Mouse (Mus musculus) cerebral cortex, adult 2 months (tissue): Measurements from ENCODE around the gene Pgm2l1.

ENCODE experiments used
- WGBS: fragments of 180-500 bp; shearing (Covaris S2); methylation state at CpG from one replicate; pipeline ENCODE4 v1.1.7; 2018; 5-methylcytosine and 5-hydroxymethylcytosine counted together

Gene Pgm2l1

DNA sequence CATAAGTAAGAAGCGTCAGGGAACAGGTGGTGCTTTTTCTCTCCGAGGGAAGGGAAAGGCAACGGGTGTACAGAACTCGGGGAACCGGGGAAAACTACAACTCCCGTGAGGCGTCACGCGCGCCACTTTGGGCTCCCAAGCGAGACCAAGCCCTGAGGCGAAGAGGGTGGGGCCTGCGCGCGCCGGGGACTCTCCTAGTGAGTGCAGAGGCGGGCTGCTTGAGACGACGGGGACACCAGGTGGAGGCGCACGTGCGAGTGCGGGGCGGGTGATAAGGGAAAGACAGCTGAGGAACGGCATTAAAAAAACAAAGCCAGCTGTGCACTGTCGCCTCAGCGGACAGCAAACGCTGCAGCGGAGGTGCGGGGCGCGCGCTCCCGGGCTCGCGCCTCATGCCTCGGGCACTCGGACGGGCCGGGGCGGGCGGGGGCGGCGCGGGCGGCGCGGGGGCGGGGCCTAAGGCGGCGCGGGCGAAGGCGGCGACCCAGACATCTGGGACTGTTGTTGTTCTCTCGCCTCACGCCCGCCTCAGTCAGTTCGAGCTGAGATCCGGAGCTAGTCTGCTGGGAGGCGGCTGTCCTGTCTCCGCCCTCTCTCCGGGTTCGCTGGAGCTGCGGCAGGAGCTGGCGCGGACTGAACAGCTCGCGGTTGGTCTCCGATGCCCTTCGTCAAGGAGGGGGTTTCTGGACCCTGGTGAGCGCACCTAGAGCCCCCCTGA, at the start of gene Pgm2l1:
Pgm2l1 (plus strand) TSS at position 237 of the 718 bp plus-strand sequence.
- WGBS = under 1% methylated on average over 71 of the region's 72 CpGs

DNA sequence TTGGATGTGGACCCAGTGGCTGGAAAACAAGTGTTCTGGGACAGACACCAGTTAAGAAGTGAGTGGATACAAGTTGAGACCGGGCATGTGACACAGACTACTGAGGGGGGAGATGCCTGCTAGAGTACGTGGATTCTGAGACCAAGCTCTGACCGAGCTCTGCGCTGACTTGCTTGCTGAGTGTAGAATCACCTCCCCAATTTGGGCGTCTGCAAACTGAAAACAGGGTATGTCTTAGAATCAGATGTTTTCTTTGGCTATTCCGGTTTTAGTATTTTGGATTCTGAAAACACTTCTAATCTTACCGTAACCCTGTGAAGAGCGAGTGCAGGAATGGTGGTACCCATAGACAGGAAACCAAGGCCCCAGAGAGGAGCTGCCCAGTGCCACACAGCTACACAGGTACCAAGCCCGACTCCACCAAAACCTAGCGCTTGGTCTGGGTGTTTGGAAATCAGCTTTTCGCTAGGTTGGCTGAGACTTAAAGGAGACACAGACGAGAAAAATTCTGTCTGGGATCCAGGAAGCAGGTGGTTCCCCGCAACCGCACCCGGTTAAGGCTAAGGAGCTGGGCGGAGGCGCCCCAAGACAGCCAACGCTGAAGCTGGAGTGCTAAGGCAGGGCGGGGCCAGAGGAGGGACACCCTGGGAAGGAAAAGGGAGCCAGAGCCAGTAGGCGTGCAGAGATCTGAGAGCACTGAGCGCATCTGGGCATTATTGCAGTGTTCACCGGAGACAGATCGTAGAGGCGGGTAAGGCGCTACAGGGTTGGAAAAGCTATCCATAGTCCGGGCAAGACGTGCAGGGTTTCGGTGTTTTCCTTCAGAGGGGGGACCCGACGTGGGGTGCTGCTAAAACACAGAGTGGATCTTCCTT, 48.9 kb upstream of the Pgm2l1 start:
- WGBS = 8% methylated on average over 30 of the region's 30 CpGs

DNA sequence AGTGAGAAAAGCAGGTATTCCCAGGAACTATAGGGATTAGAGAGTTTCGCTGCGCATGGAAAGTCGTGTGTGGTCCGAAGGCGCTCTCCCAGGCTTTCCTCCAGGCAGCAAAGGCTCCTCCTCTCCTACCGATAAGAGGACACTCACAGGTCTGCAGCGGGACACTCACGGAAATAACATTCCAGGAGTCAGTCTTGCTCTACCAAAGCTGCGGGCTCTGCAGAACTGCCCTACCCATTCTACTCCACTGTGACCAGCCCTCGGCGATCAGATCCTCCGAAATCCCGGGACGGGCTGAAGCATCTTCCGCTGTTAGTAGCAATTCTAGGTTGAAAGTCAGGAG, 48.3 kb upstream of the Pgm2l1 start:
- 4% methylated on average over 15 of the region's 15 CpGs for WGBS

DNA sequence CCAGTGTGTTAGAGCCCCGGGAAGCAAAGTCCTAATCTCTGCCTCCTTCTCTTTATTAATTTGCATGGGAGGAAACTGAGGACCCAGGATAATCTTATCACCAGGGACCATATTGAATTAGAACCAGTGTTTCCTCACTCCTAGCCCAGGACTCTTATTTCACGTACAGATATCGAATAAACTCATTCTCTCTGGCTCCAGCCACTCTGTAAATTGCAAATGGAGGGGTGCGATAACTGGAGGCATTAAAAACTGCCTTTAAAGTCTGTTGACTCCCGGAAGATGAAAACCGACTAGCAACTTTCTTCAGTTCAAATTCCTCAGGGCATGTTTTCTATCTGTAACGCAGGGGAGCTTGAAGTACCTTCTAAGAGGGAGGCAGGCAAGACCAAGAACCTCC, 47.8 kb upstream of the Pgm2l1 start:
- 69% methylated on average over 7 of the region's 7 CpGs for WGBS

DNA sequence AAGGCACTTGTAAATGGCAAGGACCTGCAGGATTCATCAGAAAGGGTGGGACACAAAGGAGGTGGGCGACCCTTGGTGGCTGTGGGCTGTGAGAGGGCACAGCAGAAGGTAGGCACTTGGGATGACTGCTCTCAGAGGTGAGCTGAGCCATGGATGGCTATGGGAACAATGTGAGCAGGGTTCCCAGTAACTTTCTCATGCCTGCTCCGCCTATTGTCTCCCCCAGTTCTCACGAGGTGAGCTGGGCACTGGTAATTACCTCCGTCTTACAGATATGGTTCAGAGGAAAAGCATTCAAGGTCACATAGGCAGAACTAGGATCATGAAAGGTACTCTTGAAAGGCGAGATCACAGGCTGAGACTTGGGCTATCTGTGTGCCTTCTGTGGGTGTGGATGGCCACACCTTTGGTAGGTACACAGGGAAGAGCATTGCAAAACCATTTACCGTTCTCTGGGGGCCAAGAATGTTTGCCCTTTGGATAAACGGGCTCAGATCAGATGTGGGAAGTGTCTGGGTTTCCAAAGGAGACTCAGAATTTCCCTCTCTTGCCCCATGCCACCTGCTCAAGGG, 47.3 kb upstream of the Pgm2l1 start:
- 85% methylated on average over 7 of the region's 7 CpGs for WGBS

DNA sequence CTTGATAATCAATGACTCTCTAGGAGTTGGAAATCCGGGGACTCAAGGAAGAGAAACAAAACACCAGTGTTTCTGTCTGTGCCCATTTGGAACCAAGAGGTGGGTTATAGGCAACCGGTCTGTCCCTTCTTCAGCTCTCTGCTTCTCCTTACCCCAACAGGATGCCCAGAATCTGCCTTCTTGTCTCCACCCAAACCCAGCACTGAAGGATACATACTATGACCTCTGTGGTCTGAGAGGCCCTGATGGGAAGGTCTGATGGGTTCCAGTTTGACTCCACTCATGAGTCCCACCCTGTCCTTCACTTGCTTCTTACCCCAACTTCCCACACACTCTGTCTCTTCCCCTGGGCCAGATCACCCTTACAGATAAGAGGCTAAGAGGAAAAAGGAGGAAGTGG, 46.0 kb upstream of the Pgm2l1 start:
- WGBS = 82% methylated on average over 2 of the region's 2 CpGs

DNA sequence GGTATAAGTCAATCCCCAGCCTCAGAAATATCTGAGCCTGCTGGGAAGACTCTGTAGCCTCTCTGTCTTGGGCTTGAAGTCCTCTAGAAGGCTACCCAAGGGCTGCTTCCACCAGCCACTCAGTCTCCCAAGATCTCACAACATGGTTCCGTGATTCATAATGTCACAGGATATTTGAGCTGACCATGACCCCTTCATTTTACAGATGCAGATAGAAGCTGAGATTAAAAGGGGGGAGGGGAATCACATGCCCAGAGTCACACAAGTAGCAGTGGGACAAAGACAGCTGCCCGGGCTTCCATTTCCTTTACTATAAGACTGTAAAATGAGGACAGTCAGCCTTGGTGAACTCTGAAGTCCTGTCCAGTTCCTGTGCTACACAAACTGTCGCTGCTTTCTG, 45.6 kb upstream of the Pgm2l1 start:
- WGBS = 84% methylated on average over 3 of the region's 3 CpGs

DNA sequence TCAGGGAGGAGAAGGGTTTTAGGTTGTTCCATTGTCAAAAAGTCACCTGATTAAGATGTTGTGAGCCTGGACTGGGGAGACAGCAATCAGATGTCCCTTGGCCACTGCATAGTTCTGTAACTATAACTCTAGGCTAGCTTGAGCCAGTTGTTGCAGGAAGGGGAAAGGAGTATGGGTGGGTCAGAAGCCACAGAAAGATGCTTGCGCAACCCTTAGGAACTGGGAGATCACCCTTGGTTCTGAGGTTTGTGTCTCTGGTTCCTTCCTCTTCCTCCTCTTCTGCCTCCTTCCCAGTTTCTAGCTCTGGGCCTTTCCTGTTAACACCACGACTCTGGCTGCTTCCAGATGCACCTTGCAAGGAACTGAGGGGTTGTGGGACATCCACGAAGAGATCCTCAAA, 44.8 kb upstream of the Pgm2l1 start:
- WGBS = 84% methylated on average over 3 of the region's 3 CpGs

DNA sequence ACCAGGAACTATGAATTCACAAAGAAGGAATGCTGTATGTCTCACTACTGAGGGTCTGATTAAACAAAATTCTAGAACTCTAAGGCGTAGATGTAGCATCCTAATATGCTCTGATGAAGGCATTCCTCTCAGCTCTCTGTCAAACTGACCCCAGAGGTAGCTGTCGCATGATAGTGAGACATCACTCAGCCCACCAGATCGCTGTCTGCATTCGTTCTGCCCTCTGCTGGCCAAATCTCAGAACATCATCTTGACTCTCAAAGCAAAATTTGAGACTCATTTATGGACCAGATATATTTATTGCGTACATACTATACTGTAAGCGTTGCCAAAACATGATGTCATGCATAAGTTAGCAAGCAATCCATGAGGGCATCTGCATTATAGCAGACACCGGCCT, 39.6 kb upstream of the Pgm2l1 start:
- WGBS = 23% methylated on average over 7 of the region's 7 CpGs

DNA sequence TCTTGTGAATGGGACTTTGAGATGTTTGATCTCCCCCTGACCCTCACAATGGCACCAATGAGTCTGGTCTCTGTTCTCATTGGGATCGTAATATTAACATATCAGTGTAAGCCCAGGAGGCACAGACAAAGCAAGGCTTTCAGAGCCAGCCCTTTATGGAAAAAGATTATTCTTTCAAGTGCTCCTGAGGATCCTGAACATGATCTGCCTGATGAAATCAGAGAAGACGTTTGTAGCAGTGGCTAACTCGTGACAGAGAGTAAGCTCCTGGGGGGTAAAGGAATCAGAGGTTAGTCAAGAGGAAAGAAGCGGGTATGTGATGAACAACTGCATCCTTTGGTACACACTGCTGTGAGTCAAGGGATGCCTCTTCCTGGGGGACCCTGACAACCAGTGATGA, 37.0 kb upstream of the Pgm2l1 start:
- 60% methylated on average over 4 of the region's 4 CpGs for WGBS

DNA sequence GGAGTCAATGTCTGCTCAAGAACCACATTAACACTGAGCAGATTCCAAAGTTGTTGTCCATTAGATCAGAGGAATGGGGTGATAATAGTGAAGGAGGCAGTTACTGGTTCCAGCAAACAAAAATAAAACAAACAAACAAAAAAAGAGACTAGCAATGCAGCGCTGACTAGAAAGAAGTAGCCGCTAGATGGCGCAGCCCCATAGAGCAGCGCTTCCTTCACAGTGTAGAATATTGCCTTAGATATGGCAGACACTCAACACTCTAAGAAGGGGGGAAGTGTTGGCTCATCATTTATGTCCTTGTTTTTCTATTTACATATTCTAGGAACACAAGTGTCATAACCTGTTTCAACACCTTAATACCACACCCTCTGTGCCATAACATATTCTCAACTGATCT, 36.4 kb upstream of the Pgm2l1 start:
- whole genome bisulfite sequencing = 4% methylated on average over 4 of the region's 4 CpGs

DNA sequence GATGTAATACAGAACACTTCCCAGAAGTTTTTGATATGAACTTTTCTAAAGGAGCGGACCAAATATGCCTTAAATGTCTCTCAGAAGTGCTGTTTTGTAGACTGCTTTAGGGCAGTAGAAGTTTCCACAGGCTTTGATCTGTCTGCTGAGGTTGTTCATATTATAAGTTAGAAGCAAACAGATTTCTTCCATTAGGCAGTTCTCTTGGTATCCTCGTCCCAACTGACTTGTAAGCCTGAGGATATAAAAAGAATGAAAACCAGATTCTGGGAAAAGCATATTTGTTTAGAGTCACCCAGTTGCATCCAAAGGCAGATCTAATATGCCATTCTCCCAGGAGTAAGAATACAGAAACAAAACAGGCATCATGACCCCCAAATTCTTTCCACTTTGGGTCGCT, 26.0 kb upstream of the Pgm2l1 start:
- 92% methylated on average over 3 of the region's 3 CpGs for WGBS

DNA sequence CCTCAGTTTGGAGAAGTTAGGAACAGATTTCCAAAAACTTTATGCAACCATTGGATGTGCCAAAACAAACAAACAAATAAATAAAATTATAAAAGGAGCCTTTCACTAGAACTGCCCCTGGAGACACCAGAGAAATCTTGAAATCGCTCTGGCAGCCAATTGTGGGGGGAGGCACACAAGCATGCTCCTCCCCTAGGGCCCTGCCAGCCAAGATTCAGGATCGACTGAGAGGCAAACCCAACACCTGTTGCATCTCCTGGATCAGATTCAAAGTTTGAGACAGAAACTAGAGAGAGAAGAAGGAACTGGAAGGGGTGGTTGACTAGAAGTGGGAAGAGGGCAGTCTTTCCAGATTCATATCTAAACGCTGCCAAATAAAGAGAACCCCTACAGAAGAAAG, 23.6 kb upstream of the Pgm2l1 start:
- 54% methylated on average over 3 of the region's 3 CpGs for WGBS

DNA sequence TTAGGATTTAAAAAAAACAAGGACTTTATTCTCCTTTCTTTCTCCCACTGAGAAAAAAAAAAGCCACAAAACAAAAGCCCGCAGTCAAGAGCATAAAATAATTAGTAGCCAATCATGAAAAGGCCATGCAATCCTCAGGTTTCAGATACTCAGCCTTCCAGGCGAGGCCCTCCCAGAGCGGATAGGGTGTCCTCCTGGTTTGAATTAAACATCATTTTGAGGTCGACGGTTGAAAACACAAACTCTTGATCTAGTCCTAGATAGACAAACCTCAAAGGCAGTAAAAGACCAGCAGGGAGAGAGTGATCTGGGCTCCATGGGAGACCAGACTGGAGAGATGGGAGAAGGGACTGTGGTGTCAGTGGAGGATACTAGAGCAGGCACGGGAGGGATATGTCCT, 22.3 kb upstream of the Pgm2l1 start:
- 92% methylated on average over 6 of the region's 6 CpGs for WGBS

DNA sequence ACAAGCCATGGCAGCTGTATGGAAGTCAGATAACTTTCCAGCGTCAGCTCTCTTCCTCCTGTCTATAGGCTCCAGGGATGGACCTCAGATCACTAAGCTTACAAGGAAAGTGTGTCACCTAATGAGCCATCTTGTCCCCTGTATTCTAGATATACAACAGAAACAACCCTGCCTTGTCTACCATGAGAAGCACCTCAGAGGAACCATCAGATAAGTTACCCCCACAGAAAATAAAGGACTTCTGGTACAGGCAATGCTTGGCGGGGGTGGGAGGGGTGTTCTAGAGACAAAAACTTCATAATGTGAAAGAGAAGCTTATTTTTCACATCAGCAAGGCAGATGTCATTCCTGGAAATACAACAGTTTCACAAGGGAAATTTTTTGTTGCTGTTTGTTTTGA, 21.1 kb upstream of the Pgm2l1 start:
- WGBS = 95% methylated on average over 2 of the region's 2 CpGs

DNA sequence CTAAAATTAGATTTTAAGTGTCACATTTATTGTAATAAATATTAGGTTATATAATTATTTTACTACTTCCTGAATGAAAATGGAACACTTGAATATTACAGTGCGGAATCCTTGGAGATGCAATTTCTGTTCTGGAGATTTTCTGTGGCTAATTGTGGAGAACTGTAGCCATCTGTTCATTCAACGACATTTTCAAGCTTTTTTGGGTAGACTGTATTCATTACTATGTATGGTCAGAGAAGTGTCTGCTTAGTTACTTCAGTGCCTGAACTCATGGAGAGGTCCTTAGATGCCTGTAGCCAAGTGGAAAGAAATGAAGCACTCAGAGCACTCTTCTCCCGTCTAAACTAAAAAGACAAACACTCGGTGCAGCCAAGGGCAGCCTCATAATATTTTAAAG, 12.9 kb upstream of the Pgm2l1 start:
- WGBS = 47% methylated on average over 4 of the region's 4 CpGs

DNA sequence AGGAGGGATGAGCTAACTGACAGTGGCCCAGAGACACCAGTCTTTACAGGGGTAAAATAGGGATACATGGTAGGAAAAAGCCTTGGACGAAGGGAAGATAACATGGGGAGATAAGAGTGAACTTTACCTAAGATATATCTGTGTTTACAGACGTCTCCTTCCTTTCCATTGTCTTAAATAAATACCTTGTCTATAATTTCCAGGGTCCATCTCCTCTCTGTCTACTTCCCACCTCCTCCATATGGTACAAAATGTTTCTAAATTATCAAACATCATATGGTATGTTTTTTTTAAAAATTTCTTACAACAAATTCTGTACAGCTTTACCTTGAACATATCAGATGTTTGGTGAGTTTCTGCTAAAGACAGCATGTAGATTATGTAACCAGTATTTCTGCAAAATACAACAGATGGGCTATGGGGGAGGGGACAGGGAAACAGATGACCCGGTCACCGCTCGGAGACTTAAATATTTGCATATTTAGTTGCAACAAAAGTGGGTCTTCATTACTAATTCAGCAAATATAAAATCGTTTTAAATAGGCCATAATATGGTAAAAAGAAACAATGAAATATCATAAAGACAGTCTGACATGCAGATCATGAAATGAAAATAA, 12.0 kb upstream of the Pgm2l1 start:
- WGBS = 51% methylated on average over 6 of the region's 6 CpGs

DNA sequence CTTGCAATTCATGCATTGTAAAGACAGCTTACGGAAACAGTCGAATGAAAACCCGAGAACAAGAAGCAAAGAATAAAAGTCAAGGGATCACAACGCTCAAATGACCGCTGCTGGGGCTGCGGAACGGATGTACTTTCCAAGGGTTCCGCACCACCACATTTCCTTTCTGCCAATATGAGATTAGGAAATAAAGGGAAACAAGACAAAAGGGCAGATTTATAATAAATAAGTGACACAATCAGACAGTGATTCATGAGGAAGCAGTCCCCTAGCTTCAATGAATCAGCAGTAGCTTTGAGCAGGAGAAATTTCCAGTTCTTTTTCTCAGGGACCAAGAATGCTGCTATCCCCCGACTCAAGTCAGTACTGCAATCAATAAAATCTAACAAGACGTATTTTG, 11.2 kb upstream of the Pgm2l1 start:
- WGBS = 39% methylated on average over 10 of the region's 10 CpGs

DNA sequence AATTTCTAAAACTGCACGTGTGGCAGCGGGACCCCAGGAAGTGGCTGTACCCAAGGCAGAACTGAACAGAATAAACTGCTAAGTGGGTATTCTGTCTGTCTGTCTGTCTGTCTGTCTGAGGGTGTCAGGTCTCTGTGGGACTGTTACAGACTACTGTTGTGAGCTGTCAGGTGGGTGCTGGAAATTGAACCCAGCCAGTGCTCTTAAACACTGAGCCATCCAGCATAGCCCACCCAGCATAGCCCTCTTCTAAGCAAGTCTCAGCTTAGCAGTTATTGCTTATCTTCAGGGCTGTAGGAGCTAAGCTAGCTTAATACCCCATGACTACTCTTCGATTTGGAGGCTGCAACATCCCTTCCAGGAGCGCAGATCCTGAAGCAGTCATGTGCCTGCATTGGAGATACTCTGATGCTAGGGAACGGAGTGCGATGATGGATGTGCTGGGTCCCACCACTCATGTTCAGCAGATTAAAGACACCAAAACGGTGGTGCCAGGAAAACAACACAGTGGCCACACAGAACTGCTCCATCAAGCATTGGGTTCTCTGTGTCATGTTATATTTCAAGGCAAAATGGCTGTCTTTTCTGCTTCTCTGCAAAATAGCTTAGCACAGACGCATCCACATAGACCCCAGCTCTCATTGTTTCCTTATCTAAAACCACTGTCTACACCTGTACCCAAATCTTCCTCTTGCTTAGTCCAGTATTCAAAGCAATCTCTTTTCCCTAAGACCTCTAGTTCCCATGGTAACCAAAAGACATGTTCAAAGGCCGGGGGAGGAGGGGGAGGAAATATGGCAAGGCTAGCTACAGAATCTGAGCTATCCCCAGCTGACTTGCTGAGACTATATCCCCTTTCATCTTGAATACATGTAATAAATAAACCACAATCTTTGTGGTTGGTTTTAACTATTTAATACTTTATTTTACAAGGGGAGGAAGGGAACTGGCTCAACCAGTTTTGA, 10.3 kb upstream of the Pgm2l1 start:
- 66% methylated on average over 9 of the region's 9 CpGs for WGBS

DNA sequence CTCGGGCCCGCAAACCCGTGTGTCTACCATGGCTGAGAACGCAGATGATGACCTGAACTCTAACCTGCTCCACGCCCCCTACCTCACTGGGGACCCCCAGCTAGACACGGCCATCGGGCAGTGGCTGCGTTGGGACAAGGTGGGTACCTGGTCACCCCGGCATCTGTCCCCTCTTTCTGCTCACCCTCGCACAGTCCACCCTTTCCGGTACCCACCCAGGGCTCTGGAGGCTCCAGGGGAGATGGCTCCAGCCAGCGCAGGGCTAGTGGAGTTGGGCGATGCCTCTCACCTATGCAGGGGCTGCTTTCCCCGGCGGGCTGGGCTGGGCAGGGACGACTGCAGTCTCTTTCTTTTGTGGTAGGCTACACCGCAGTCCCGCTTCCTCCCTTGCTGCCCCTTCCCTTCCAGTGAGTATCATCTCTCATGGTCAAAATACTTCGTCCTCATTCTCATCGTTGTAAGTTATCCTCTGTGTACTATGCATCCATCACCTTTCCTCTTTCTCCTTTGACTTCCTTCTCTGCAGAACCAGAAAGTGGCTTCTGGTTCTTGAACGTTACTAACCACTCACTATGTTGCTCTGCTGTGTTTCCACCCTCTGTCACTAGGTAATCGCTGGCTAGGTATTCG, 817 bp downstream of the Pgm2l1 start:
- 2% methylated on average over 23 of the region's 23 CpGs for WGBS

DNA sequence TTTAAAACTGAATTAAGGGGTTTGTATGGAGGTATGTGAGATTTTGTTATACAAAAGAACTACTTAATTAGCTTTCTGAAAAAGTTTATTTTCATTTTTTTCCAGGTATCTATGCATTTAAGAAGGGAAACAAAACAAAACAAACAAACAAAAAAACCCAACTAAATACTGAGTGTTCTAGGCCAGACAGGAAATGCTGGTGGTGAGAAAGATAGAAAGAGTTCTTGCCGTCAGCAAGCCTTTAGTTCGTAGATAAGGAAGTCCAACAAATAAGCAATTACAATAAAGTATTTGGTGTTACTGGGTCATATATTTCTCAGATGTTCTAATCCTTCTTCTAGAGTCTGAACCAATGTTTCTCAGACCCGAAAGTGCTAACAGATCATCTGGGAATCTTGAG, 1.8 kb downstream of the Pgm2l1 start:
- 43% methylated on average over 3 of the region's 3 CpGs for WGBS
